Mouse (Mus musculus) layer of hippocampus, adult 8-10 months (tissue): ENCODE measurements around the gene Actb. TPM values are rescaled to one million over a fixed set of nuclear protein-coding genes. Genes with fewer than 3 reads are reported as not detected.
A peak's percentile ranks its signal among the peaks of the same experiment; 100 is the strongest.
"Not testable (repeated sequence)": the region's sequence is repeated elsewhere in the genome, so short reads cannot be mapped to it uniquely, and the experiment has no call there.

Source experiments
- DNase-seq, 2 experiments: peaks; one replicate each; pipeline ENCODE4 v3.0.0; 2022; ENCODE audit warnings: low spot score in 2 of 2
- total RNA-seq, 4 experiments: library from RNA; stranded (reverse); gene quantifications; 2 replicates each; pipeline ENCODE4 v1.2.4; 2022

Gene Actb
- total RNA-seq, 4 experiments from 2014 or later = 2,836 to 3,420 (median 3,105) TPM

- no peak for DNase-seq
Observed at GRCm38 (mm10) chr5:142902506-142903314, 3.8 kb downstream of the Actb start.

GRCm38 (mm10) chr5:142901846-142902505, 4.6 kb downstream of the Actb start:
- DNase-seq = no peak

DNA sequence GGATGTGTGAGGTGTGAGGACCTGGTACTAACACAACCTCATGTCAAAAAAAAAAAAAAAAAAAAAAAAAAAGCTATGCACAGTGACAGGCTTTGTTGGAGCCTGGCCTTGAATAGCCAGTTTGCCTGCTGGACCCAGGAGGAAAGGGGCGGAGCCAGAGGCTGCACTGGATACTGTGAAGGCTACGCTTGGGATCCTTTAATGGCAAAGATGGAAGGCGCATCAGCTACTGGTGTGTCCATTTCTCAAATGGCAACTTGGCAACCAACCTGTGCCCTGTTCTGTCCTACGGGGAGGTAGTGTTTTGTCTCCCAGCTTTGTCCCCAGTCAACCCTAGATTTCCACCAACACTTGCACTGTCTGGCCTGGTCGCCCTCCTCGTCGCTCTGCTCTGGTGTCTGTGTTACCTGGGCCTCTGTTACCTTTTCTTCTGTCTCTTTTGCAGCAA, 5.2 kb downstream of the Actb start:
- no peak for DNase-seq

GRCm38 (mm10) chr5:142900651-142901050, 5.9 kb downstream of the Actb start:
- DNase-seq = no peak

DNA sequence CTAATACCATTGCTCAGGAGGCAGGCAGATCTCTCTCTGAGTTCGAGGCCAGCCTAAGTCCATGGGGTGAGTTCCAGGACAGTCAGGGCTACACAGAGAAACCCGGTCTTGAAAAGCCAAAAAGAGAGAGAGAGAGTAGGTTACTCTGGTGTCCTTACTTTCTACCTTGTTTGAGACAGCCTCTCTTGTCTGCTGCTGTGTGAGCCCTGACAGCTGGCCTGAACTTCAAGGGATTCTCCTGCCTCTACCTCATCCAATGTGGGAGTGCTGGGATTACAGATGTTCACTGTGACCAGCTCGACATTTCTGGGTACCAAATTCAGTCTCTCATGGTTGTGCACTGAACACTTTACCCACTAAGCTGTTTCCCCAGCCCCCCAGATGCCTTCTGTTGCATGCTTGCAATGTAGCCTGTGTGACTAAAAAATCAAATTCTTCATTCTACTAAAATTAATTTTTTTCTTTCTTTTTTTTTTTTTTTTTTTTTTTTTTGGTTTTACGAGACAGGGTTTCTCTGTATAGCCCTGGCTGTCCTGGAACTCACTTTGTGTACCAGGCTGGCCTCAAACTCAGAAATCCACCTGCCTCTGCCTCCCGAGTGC, 6.5 kb downstream of the Actb start:
- DNase-seq = no peak

GRCm38 (mm10) chr5:142899057-142899601, 7.4 kb downstream of the Actb start:
- DNase-seq = peak in 1 of 2 experiments; percentile 61

DNA sequence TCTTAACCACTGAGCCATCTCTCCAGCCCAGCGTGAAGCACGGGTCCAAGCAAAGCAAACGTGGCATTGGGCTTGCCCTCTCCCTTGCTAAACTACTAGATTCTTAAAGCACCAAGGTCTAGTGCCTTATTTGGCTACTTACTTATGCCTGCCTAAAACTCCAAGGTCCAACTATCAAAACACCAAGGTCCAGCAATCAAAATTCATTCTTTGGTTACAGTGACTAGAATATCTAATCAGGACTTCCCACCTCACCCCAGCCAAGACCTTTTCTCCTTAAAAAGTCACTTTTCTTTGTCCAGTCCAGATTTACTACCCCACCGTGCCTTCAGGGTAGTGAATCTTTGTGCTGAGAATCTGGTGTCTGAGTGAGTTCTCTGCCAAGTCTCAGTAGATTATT, 8.2 kb downstream of the Actb start:
- DNase-seq = no peak

GRCm38 (mm10) chr5:142897568-142898248, 8.8 kb downstream of the Actb start:
- DNase-seq = no peak

DNA sequence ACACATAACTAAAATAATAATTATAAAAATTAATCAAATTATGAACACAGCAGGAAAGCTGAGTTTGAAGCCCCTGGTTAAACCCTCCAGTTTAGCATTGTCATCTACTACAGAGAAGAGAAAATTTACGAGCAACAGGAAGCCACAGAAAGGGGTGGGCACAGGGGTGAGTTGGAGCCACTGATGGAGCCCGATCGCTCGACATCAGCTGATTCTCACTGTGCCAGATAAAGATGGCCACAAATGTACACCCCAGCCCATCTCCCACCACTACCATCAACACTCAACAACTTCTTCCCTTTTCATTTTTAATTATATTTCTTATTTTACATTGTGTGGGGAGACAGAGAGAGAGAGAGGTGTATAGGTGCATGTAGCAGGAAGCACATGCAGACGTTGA, 9.8 kb downstream of the Actb start:
- no peak for DNase-seq

DNA sequence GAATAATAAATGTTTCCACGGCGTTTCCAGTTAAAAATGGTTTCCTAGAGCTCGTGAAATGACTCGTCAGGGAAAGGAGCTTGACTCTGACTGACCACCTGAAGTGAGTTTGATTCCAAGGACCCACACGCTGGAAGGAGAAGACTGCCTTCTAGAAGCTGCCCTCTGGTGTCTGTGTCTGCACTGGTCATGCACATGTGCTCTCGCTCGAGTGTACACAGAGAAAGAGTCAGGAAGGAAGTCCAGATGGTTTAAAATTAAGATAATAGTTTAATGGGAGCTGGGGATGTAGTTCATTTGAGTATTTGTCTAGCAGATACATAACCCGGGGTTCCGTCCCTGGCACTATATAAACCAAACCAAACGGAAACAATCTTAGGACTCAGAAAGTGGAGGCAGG, 10.4 kb downstream of the Actb start:
- DNase-seq = no peak

GRCm38 (mm10) chr5:142894918-142895613, 11.5 kb downstream of the Actb start, which contains the start of gene Fbxl18:
TSS of gene Fbxl18 (minus strand) at chr5:142895421.
- DNase-seq = peak; percentile 81 to 89

DNA sequence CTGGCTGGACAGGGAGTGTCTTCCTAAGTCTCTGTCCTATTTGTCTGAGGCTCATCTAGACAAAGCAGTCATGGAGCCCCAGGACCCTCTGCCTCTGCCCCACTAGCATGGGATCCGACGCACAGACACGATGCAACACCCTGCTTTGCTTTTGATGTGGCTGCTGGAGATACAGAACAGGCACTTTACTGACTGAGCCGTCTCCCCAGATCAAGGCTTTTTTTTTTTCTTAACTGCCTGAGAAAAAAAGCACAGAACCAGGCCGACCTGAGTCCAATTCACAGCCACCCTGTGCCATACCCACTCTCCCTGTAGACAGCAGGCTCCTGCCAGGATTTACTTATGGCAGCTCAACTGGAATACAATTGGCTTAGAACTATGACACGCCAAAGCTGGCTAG, 15.2 kb downstream of the Actb start:
- no peak for DNase-seq

GRCm38 (mm10) chr5:142887533-142887932, 19.0 kb downstream of the Actb start:
- not testable (repeated sequence) for DNase-seq

DNA sequence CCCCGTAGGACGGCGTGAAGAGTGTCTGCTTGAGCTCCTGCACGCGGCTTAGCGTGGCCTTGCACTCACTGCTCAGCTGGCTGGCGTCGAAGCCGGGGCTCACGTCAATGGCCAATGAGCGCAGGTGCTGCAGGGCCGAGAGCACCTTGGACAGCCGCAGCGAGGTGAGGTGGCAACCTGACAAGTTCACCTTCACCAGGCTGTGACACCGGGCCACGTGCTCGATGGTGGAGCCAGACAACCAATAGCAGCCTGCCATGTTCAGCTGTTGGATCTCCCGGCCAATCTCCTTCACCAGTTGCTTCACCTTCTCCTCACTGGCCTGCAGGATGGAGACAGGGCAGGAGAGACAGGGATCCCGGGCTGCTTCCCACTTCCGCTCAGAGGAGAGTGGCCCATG, 19.8 kb downstream of the Actb start:
- DNase-seq = no peak

DNA sequence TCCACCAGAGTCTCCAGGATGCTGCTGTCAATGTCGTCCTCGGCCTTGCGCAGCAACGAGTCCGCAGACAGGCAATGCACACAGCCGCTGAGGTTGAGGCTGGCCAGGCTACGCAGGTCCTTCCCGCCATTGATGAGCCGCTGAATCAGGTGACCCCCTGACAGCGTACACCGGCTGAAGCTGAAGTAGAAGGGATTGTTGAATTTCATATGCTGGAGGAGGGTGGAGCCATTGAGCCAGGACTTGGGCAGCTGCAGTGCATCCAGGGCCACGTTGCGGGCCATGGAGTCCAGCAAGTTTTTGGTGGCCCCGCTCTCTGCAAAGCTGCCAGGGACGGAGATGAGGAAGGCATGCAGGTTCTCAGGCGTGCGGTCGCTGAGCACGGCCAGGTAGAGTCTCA, 20.4 kb downstream of the Actb start:
- no peak for DNase-seq

DNA sequence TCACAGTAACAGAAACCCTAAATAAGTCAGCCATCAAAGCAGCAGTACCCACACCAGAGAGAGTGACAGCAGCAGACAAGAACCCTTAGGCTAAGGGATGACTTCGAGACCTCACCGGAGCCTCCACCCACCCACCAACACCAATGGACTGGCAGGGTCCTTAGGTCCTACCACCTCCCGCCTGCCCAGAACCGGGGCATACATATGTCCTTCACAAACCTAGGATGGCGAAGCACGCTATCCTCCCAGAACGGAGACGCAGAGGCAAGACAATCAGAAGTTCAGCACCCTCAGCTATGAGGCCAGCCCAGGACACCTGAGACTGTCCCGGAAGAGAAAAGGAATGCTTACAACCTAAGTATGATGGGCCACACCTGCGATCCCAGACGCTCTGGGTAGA, 24.1 kb downstream of the Actb start:
- no peak for DNase-seq

DNA sequence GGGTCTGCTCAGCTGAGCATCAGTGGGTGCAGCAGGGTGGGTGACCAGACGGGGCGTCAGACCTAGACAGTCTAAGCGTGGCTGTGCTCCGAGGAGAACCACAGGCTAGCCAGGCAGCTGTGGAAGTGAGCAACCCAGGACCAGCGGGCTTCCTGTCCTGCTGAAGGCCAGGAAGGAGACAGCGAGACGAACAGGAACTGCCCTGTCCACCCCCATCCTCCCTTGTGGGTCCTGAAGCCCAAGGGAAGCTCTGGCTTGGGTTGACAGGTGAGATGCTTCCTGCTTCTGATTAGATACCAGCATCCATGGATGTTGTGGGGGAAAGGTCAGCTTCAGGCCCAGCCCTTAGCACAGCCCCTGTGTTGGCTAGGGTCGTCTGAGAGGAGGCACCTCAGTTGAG, 24.6 kb downstream of the Actb start:
- DNase-seq = no peak

DNA sequence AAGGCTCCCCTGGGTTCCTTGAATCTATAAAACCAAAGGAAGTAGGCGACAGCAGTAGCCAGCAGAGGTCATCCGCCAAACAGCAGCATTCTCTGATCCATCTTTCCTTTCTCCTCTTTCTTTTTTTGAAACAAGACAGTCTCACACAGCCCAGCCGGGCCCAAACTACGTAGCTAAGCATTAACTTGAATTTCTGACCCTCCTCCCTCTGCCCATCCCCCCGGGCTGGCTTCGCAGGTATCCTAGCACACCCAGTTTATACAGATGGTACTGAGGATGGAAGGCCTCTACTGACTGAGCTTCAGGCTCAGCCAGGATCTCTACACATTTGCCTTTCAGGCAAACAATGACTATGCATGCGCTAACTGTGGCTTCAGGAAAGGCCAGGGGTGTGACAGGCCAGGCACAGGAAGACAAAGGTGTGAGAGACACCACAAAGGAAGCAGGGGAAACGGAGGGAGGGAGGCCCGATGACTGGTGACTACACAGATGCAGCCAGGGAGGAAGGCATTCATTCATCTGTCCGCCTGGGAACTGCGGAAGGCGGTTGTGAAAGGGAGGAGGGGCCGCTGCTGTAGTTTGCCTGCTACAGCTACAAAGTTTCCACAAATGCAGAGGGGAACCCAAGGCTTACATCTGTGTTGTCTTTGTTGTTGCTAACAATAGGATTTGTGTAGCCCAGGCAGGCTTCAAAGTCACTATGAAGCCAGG, 25.6 kb downstream of the Actb start:
- no peak for DNase-seq

GRCm38 (mm10) chr5:142880246-142880645, 26.3 kb downstream of the Actb start:
- peak; percentile 81 to 82 for DNase-seq
